Mouse (Mus musculus) G1E (cell line): ENCODE data around the gene 9930104L06Rik.

Experiments
- CTCF ChIP-seq: IDR thresholded peaks from 2 replicates; pipeline ENCODE4 v1.5.1; 2012; ENCODE audit warnings: low read depth, low read length, inconsistent platforms, mixed read lengths
- GATA1 ChIP-seq: IDR thresholded peaks from 2 replicates; pipeline ENCODE4 v1.6.1; 2012; ENCODE audit warnings: borderline replicate concordance, low read length, inconsistent platforms, mixed read lengths

- TF ChIP-seq CTCF, result no peak
- no peak for TF ChIP-seq GATA1
Observed at GRCm38 (mm10) chr4:124959062-124959461, 22.2 kb downstream of the 9930104L06Rik start.
